Mouse (Mus musculus) fat pad, adult 2 months (tissue): ENCODE measurements around the gene Ifi27l2b.
"Not testable (repeated sequence)": the region's sequence is repeated elsewhere in the genome, so short reads cannot be mapped to it uniquely, and the experiment has no call there.

Experiments
- DNase-seq: peaks from one replicate; pipeline ENCODE4 v3.0.0-alpha.2; 2011; ENCODE audit warnings: low read depth, low spot score; ENCODE audit errors: extremely low read depth

Gene Ifi27l2b

GRCm38 (mm10) chr12:103457140-103457539, at the start of gene Ifi27l2b:
Gene Ifi27l2b, minus strand, starts transcription at chr12:103457223.
- DNase-seq: no peak

GRCm38 (mm10) chr12:103504402-103504801, 47.4 kb upstream of the Ifi27l2b start:
- DNase-seq: peak; percentile 34

GRCm38 (mm10) chr12:103503300-103503699, 46.3 kb upstream of the Ifi27l2b start:
- DNase-seq: no peak

- no peak for DNase-seq
Measured at GRCm38 (mm10) chr12:103499261-103499660, 42.2 kb upstream of the Ifi27l2b start.

- no peak for DNase-seq
Measured at GRCm38 (mm10) chr12:103498768-103499167, 41.7 kb upstream of the Ifi27l2b start.

- DNase-seq: no peak
Measured at GRCm38 (mm10) chr12:103494486-103494885, 37.5 kb upstream of the Ifi27l2b start.

- no peak for DNase-seq
Measured at GRCm38 (mm10) chr12:103492767-103493166, 35.7 kb upstream of the Ifi27l2b start.

GRCm38 (mm10) chr12:103491091-103491730, 34.2 kb upstream of the Ifi27l2b start:
- no peak for DNase-seq

GRCm38 (mm10) chr12:103487750-103488149, 30.7 kb upstream of the Ifi27l2b start:
- no peak for DNase-seq

- DNase-seq: no peak
Measured at GRCm38 (mm10) chr12:103487276-103487675, 30.3 kb upstream of the Ifi27l2b start.

GRCm38 (mm10) chr12:103486726-103487125, 29.7 kb upstream of the Ifi27l2b start:
- no peak for DNase-seq

GRCm38 (mm10) chr12:103484200-103484972, 27.4 kb upstream of the Ifi27l2b start:
- DNase-seq: not testable (repeated sequence)

GRCm38 (mm10) chr12:103482781-103483180, 25.8 kb upstream of the Ifi27l2b start:
- DNase-seq: no peak

GRCm38 (mm10) chr12:103481671-103482070, 24.6 kb upstream of the Ifi27l2b start:
- DNase-seq: no peak

- DNase-seq: no peak
Measured at GRCm38 (mm10) chr12:103477461-103478015, 20.5 kb upstream of the Ifi27l2b start.

GRCm38 (mm10) chr12:103476779-103477389, 19.9 kb upstream of the Ifi27l2b start:
- no peak for DNase-seq

GRCm38 (mm10) chr12:103474481-103474880, 17.5 kb upstream of the Ifi27l2b start:
- DNase-seq: no peak

GRCm38 (mm10) chr12:103456727-103457126, 296 bp downstream of the Ifi27l2b start:
- not testable (repeated sequence) for DNase-seq

- no peak for DNase-seq
Measured at GRCm38 (mm10) chr12:103453361-103453760, 3.7 kb downstream of the Ifi27l2b start.

- no peak for DNase-seq
Measured at GRCm38 (mm10) chr12:103445060-103445459, 12.0 kb downstream of the Ifi27l2b start.

- not testable (repeated sequence) for DNase-seq
Measured at GRCm38 (mm10) chr12:103444261-103444660, 12.8 kb downstream of the Ifi27l2b start.

GRCm38 (mm10) chr12:103443524-103443923, 13.5 kb downstream of the Ifi27l2b start, which contains the start of gene Ifi27l2a:
Gene Ifi27l2a, minus strand, starts transcription at chr12:103443680.
- DNase-seq: no peak
